Mouse (Mus musculus) bone marrow, adult 2 months (tissue): ENCODE measurements around the gene Mapkapk2.
"Not testable (repeated sequence)": the region's sequence is repeated elsewhere in the genome, so short reads cannot be mapped to it uniquely, and the experiment has no call there.

Experiments used
- CTCF ChIP-seq: fragments of 200-500 bp; IDR thresholded peaks from 2 replicates; pipeline ENCODE4 v1.5.1; 2011; ENCODE audit warnings: low read length, control low read depth; ENCODE audit not compliant: control insufficient read depth, insufficient read depth
- POLR2A ChIP-seq: fragments of 200-500 bp; IDR thresholded peaks from 2 replicates; pipeline ENCODE4 v1.6.1; 2011; ENCODE audit warnings: low read depth, mild to moderate bottlenecking, control low read depth, low read length, borderline replicate concordance; ENCODE audit not compliant: control insufficient read depth

DNA sequence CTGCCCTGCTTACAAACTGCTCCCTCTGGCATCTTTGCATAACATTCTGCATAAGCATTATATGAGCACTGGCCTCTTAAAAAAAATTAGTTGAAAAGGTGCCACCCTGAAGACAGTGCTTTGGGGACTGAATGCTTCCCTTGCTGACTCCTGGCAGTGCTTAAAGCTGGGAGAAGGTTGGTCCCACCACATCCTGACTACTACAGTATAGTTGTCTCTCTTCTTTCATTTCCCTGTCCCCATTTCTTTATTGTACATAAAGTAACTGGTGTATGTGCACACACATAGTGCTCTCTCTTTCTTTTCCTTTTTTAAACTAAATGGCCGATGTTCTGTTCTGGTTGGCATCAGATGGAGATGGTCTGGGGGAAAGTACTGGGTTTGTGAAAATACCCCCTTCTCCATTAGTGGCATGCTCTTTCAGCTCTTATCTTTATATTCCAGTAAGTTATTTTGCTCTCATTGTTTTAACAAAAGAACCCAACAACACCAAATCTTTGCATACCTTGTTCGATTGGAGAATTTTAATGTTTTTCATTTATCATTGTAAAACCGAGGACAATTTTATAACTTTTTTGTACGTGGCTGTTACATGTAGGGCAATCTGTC lies 74.3 kb downstream of the Mapkapk2 start:
- TF ChIP-seq POLR2A, CTCF: not testable (repeated sequence)
